Mouse (Mus musculus): ENCODE data around the gene Pik3ip1.

The Pik3ip1 gene

DNA sequence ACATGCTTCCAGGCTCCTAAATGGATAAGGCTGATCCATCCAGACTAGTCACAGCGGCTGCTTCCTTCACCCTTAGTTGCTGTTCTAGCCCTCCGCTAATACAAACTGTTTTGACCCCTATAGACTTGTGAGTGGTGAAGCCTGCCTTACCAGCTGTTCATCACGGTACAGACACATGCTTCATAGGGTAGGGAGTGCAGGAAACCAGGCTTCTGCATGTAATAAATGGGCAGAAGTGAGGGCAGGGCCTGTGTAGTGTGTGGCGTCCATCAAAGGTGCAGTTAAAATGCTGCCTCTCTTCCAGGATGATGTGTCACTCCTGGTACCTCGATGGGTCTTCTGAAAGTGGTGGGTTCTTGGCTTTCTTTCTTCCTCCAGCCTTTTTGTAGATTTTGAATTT is 7.8 kb downstream of the Pik3ip1 start:
- no peak for DNase-seq

DNA sequence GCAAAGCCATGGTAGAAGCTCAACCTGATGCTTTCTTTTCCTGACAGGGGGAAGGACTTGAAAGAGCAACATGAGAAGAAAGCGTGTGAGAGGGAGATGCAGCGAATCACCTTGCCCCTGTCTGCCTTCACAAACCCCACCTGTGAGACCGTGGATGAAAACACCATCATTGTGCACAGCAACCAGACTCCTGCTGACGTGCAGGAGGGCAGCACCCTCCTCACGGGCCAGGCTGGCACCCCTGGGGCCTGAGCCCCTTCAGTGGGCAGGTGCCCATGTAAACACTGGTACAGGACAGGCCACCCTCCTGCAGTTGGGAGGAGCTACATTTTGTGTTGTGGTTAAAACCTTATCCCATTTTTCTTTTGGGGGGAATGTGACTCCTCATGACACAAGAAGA is 11.3 kb downstream of the Pik3ip1 start:
- DNase-seq: no peak

DNA sequence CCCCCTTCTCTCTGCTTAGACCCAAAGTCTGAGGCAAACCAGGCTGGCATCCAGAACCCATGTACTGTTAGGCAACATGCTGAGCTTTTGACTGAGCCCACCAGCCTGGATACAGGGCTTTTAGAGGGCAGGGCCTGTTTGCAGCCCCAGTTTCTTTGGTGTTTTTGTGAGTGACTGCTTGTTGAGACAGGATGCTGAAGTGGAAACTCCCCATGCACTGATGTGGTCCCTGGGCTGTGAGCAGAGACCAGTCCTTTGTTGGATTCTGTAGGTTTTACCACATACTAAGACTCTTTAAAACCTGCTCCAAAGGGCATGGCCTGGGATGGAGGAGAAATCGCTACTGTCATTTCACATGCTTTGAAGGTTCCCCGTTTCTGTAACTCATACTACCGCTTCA is 14.7 kb downstream of the Pik3ip1 start:
- no peak for DNase-seq

GRCm38 (mm10) chr11:3346351-3346750 is 16.1 kb downstream of the Pik3ip1 start:
- DNase-seq: no peak

- DNase-seq: peak; percentile 84
Measured at GRCm38 (mm10) chr11:3347091-3347834, 17.1 kb downstream of the Pik3ip1 start.

DNA sequence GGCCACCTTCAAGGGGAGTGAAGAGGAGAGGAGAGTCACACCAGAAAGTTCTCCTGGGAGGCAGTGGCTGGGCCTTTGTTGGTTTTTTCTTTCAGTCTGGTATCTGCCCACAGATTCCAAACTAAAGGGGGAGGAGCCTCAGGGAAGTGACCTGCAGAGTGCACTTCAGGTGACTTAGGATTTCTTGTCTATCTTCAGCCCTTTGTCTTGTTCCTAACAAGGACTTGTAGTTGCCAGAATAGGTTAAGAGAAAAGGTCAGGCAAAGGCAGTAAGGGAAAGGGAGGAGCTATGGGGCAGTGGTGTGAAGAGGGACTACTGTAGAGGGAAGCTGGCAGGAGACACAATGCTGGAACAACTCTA is 17.6 kb downstream of the Pik3ip1 start:
- DNase-seq: no peak

DNA sequence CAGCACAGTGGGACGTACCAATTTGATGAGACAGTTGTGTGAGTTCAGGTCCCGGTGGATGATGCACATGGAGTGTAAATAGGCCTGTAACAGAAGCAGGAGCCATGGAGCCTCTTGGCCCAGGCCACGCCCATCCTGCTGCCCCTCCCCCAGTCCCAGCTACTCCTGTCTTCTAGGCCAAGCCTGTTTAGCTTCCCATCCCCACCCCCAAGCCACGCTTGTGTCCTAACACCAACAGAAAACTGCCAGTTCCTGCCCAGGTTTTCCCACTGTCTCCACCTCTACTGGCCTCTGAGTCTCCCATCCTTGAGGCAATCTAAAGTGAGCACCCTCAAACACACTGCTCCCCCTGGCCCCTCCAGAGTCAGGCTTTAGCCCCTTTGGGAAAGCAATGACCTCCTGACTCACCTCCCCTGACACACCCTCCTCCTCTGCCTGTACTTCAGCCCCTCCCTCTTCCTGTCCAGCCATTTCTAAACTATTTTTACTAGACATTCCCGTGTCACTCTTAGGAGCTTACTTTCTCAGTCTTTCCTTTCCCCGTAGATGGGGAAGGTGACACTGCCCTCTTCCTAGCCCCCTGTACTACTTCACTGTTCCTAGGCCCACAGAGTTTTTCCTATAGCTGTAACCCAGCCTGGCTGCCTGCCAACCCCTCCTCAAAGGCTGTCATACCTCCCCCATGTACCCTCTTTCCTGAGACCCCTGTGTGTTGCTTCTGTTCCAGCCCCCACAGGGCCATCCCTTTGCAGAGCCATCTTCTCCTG is 18.6 kb downstream of the Pik3ip1 start:
- no peak for DNase-seq

- no peak for DNase-seq
Measured at GRCm38 (mm10) chr11:3349343-3349695, 19.1 kb downstream of the Pik3ip1 start.

DNA sequence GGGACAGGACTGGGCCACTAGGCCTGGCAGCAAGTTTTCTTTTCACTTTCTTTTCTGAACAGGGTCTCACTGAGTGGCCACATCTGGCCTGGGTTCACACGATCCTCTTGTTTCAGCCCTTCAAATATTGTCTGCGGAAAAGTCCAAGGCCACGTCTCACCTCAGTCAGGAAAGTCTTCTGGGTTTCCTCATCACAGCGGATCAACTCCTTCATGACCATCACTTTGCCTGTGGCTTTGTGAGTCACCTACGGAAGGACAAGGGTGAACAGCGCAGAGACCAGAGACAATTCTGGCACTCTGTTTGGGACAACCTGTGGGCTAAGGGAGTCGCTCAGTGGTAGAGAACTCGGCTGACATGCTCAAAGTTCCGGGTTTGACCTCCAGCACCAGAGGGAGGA is 21.9 kb downstream of the Pik3ip1 start:
- DNase-seq: no peak

DNA sequence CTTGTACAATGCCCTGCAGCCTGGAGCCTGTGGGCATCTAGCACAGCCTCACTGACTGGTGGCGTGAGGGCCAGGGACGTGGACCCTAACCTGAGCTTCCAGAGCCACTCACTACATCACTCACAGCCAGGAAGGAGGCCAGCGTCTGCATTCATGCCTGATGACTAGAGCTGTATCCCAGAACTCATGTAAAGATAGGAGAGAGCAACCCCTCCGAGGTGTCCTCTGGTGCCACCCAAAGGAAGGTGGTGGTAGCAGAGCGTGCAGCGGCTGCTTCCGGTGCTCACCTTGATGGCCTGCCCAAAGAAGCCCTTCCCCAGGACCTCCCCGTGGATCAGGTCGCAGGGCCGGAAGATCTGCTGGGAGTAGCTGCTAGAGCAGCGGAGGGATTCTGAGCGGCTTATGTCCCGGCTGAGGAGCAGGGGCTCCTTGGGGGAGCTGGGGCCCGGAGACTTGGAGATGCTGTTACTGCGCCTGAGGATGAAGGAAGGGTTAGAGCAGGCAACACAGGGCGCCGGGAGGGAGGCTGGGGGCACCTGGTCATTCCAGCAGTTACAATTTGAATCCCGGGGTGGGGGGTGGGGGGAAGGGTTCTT is 22.9 kb downstream of the Pik3ip1 start:
- no peak for DNase-seq

GRCm38 (mm10) chr11:3362854-3363253 is 32.7 kb downstream of the Pik3ip1 start:
- no peak for DNase-seq

DNA sequence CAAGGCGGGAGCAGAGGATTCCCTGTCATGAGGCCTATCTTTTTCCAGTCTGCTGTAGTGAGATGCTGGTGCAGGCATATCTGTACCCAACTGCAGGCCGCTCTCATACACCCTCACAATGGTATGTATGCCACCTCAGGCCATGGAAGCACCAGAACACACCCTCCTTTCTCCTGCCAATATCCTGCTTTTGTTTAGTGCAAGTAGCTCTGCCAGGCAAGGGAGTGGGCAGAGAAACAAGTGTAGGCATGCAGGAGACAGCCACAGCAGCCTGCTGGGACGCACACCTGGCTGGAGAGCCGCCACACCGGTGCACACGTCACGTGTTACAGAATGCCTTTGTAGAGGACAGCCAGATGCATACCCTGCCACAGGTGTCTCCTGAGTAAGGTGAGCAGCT is 36.2 kb downstream of the Pik3ip1 start:
- DNase-seq: no peak

- DNase-seq: no peak
Measured at GRCm38 (mm10) chr11:3368983-3369382, 38.8 kb downstream of the Pik3ip1 start.

DNA sequence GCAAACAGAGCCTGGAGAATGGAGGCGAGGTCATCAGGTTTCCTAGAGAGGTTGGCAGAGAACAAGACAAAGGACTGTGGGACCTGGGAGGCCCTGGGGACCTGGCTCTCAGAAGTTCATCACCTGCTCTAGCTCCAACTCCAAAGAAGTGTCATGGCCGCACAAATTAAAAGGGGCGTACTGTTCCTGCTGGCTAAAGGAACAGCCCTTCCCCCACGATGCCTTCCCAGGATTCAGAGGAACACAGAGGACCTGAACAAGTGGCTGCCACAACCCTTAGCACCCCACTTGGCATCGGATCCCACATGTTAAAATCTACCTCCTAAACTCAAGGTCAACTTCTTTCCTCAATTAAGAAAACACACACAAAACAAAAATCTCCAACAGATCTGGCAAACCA is 39.2 kb downstream of the Pik3ip1 start:
- no peak for DNase-seq

DNA sequence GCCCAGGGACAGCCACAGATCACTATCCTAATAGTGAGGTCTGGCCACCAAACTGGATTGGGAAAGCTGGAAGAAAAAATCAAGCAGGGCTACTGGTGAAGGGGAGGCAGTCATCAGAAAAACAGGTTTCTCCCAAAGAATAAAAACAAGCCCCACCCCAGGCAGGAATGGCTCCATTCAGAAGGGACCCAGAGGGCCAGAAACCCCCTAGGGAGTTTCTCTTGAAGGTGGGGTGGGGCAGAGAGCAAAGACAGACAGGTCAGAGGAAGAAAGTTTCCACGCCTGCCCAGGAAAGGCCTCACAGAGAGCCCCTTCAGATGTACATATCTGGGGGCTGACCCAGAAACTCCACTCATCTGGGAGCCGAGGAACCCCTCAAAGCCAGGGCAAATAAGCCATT is 40.0 kb downstream of the Pik3ip1 start:
- no peak for DNase-seq

DNA sequence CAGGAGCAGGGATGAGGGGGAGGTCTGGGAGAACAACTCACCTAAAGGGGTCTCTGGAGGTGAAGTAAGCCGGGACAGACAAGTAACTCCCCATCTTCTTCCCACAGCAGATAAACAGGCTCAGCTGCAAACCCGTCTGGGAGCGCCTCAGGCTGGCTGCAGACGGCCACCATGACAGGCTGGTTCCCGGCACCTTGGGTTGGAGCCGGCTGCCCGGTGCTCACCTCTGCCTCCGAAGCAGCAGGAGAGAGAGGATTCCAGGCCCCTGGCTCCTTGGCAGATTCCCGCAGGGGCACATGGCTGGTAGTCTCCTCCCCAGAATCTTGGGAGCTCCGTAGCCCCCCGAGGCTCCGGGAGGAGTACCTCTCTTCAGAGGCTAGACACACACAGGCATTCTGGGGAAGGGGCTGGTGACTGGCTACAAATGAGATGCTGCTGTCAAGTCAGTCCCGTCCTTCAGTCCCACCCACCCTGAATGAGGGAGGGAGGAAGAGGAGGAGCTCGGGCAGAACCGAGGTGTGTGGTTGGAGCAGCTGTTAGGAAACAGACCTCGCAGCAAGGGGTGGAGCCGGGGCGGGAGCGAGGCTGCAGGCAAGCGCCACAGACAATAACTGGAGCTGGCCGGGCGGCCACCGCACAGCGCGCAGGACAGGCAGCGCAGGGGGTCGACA is 40.9 kb downstream of the Pik3ip1 start:
- peak; percentile 79 for DNase-seq

- no peak for DNase-seq
Measured at GRCm38 (mm10) chr11:3371599-3372295, 41.5 kb downstream of the Pik3ip1 start.

- DNase-seq: no peak
Measured at GRCm38 (mm10) chr11:3373591-3374292, 43.5 kb downstream of the Pik3ip1 start.

DNA sequence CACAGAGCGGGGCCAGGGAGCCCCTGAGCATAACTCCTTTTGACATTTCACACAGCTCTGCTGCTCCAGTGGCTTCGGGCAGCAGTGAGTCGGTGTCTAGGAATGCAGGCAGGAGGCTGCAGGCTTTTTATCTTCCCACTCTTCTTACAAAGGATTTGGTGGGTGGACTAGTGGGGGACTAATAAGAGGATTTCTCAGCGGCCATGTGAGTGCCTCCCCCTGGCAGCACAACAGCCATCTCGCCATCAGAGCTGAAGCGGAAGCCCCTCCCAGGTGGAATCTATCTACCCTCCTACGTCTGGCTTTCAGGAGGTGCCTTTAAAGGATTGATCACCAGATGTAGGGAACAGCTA is 44.1 kb downstream of the Pik3ip1 start:
- no peak for DNase-seq

GRCm38 (mm10) chr11:3374741-3375140 is 44.5 kb downstream of the Pik3ip1 start:
- no peak for DNase-seq

- no peak for DNase-seq
Measured at GRCm38 (mm10) chr11:3379427-3379826, 49.2 kb downstream of the Pik3ip1 start.

DNA sequence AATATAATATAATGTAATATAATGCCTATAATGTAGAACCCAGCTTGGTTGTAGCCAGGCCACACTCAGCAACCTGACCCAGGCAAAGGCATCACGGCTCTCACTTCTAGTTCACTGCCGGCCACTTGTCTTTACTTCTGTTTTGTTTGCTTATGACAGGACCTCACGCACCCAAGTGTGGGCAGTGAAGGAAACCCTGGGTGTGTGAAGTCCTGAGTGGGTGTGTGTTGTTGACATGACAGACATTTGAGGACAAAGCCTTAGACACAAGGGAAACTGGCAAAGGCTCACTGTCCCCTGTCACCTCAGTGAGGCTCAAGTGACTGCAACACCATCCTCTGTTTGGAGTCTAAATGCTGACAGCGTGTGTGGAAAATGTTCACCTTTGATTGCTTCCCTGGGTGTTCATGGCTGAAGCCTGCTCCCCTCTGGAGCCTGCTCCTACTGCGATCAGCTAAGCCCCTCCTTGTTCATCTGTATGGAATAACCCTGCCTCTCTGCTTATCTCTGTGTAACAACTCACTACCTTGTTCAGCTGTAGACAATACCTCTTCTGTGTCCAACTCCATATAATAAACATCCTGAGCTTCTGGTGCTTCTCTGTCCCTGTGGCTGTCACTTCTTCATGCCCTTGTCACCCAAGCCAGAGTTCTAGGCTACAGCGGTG is 51.1 kb downstream of the Pik3ip1 start:
- no peak for DNase-seq

Data from kidney, adult 18-20 months (tissue).